Mouse (Mus musculus) common myeloid progenitor, adult 5-6 weeks (primary cell): ENCODE measurements around the gene Crebbp. TPM values are rescaled to one million over a fixed set of nuclear protein-coding genes. Genes with fewer than 3 reads are reported as not detected.

Source experiments
- ATAC-seq: replicated peaks from 2 replicates; pipeline ENCODE4 v1.8.0; 2016; ENCODE audit warnings: low read depth, mild to moderate bottlenecking, moderate TSS enrichment, inconsistent platforms; ENCODE audit not compliant: poor library complexity, severe bottlenecking
- total RNA-seq: library from RNA; stranded (forward); fragments of 200-1000, 187-1606 nt; gene quantifications from 2 replicates; pipeline ENCODE4 v1.2.3, GENCODE M21; 2017

Gene Crebbp
- total RNA-seq, 1 experiment from 2014 or later: 52.6 TPM

DNA sequence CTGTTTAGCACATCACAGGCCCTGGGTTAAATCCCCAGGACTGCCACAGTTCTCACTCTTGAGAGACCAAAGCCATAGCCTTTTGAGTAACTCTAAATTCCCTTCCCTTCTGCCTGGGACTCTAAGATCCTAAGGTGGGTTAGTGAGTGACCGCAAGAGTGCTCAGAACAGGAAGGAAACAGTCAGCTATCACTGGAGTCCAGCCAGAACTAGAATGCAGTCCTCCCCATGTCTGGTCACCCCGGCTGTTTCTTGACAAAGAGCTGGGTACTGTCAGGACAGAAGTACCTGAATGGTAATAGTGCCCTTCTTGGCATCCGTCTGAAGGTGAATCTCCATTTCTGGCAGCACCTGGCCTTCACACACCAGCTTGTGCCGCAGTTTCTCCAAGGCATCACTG is 148.9 kb downstream of the Crebbp start:
- no peak for ATAC-seq

DNA sequence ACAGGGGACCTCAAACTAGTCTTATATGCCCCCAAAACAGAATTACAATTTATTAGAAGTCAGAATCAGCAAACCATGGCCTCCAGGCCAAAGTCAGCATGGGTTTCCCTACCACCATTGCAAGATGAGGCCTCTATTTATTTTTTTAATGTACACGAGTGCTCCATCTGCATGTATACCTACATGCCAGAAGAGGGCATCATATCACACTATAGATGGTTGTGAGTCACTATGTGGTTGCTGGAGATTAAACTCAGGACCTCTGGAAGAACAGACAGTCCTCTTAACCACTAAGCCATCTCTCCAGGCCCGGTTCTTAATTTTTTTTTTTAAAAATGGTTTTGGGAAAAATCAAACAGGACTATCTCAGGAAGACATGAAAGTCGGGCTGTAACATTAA is 160.0 kb downstream of the Crebbp start:
- no peak for ATAC-seq

DNA sequence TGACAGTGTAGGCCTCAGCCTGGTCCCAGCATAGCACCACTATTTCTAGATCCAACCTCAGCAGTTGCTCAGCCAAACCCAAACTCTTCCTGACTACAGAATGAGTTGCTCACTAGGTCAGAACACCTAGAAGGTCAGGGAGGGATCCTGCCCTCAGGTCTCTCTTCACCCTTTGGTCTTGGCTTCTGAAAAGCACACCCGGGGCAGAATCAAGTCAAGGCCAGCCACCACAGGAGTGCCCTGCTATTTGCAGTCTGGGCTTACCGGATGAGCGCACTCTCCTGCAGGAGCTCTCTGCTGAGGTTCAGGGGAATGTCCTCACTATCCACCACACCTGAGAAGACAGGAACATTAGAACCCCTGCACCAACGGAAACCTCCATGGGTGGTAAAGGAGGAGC is 161.2 kb downstream of the Crebbp start:
- no peak for ATAC-seq

DNA sequence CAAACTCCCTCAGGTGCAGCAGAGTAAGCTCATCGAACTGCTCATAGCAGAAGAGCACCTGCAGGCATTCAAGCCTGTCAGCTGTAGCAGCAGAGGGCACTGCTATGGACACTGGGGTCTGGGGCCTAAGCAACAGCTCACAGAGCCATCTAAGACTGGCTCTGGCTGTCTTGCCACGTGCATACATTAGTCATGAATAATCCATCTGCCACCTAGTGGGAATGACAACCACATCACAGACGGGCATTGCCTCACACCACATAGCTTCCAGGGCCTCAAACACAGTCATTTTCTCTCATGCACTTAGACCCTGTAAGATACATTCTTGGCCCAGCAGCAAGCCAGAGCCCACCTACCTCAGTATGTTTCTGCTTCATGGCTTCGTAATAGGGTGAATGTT is 168.3 kb downstream of the Crebbp start:
- ATAC-seq: no peak

DNA sequence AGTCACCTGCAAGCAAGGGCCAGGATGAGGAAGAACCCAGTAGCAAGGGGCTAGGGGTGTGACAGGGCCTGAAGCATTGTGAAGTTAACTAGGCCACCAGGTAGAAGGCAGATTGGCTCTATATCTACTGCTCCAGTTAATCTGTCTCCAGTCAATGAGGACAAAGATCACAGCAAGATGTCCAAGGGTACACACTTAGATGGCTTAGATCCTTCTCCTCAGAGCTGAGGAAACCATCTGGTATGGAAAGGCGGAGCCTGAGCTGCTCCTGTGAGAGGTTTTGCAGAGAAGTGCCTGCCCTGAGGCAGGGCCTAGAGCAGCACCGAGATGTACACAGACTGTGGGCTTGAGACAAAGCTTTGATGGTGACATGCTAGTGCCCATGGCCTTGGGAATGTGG is 169.7 kb downstream of the Crebbp start:
- ATAC-seq: no peak

DNA sequence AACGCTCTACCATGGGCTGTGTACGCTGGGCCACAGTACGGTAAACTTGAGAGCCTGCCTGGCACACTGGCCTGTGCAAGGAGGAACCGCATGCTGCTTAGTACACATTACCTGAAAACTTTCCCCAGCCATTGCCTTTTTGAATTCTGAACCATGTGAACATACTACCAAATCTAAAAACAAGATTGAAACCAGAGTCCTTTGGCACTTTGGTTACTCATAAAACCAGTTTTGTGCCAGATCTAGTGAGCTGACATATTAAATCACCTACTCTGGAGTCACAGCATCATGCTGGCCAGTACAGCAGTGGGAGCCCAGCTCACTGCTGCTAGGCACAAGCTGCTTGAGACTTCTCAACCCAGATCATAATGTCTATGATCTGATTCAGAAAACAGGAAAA is 172.2 kb downstream of the Crebbp start:
- ATAC-seq: no peak

DNA sequence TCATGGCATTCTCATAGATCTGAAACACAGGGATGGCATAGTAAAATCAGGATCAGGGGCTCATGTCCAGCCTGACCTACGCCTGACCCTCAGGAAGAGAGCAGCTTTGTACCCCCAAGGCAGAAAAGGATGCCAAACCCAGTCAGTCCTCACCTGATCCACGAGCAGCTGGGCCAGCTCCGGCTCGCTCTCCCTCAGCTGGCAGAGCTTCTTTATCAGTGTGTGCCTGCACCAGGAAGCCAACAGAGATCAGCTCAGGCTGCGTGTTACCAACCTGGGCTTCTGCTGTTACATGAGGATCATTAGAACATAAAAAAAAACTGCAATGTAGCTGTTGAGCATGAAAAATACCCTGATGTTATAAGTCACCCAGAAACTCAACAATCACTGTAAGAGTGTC is 173.6 kb downstream of the Crebbp start:
- ATAC-seq: no peak

DNA sequence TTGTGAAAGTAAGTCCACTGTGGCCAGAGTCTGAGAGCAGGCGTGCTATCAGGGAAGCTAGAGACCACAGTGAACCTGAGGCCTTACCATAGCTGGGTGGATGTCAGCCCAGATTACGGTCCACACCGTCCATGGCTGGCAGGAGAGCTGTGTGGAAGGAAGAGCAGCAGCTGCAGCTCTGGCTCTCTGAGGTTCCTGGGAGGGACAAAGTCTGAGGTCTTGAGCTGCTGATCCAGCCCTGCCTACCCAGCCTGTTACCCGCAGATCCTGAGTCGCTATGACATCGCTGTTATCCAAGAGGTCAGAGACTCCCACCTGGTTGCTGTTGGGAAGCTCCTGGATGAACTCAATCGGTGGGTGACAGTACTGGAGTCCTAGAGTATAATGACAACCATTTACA is 176.1 kb downstream of the Crebbp start:
- ATAC-seq: no peak

DNA sequence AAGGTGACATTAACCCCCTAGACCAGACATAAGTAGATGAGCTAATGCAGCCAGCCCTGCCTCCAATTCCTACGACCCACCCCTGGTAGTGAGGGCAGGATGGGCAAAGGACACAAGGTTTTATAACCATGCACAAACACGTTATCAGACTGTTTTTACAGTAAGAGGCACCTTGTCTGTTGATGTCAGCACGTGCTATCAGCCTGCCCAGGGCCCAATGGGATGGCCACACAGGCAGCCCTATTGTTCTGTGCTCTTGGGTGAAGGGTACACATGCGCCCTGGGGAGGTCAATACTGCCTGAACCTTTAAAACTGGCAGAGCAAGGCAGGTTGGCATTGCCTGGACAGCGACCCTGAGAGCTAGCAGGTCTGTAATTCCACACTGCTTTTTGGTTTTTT is 177.0 kb downstream of the Crebbp start, which contains the start of gene Dnase1:
TSS of gene Dnase1 (plus strand) at position 136 of the 400 bp plus-strand sequence.
- ATAC-seq: no peak

DNA sequence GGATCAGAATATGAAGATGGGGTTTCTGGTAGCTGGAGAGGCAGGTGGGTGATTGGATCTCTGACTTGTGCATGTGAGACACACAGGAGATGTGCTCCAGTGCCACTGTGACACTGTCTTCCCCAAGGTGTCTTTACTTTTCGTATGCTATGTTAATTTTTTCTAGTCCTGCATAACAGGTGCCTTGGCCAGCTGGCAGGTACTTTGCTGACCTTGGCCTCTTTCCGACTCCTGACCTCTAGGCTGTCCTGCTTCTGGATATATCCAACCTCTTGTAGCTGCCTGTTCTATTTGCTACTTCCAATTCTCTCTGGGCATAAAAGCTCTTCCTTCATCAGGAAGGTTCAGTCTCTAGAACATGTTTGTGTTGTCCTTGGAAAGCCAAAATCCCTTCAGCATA is 178.2 kb downstream of the Crebbp start:
- no peak for ATAC-seq

DNA sequence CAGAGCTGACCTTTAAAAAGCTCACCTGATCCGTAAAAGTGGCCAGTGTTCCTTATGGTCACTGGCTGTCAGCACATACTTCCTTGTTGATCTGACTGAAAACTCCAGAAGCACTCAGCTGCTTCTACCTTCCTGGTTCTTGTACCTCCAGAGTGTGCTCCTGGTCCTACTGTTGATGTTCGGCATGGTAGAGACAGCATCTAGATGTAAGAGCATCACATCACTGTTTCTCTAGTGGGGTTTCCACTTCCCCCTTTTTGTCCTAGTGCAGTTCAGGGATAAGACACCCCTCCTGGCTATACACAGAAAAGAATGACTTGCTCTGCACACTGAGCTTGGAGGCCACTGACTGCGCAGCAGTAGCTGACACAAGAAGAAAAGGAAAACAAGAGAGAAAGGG is 179.3 kb downstream of the Crebbp start:
- peak; percentile 24 for ATAC-seq

DNA sequence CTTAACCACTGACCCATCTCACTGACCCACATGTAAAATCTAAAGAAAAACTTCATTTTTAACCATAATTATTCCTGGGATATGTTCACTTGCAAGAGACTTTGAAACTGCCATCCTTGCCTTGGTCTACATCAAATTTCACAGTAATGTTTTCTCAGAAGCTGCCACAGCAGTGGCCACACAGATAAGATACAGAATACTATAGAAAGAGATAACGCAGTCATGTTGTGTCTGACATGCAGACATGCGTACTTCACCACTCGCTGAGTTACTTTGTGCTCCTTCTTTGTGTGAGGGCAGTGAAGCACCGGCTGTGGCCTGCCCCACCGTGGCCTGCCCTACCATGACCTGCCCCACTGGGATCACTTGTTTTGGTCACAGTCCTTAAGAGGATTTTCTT is 179.8 kb downstream of the Crebbp start:
- 0 out of 2 replicates have a peak, but pooled peaks have one; percentile 4 for ATAC-seq

DNA sequence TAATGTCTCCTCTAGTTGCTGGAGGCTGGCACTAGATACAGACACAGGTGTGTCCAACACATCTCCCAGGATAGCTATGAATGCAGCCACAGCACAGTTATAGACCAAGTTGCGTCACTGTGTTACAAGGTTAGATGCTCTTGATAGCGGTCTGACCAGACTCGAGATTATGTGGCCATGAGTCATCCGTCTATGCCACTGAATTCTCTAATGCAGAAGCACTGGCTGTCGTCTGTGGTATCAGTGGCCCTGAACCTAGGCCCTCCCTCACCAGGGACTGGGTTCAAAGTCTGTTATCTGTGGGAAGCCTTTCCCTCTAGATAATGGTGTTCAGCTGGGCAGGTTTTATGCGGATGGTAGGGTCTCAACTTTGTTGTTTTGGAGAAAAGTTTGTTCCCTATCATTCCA is 181.5 kb downstream of the Crebbp start:
- peak; percentile 57 for ATAC-seq

DNA sequence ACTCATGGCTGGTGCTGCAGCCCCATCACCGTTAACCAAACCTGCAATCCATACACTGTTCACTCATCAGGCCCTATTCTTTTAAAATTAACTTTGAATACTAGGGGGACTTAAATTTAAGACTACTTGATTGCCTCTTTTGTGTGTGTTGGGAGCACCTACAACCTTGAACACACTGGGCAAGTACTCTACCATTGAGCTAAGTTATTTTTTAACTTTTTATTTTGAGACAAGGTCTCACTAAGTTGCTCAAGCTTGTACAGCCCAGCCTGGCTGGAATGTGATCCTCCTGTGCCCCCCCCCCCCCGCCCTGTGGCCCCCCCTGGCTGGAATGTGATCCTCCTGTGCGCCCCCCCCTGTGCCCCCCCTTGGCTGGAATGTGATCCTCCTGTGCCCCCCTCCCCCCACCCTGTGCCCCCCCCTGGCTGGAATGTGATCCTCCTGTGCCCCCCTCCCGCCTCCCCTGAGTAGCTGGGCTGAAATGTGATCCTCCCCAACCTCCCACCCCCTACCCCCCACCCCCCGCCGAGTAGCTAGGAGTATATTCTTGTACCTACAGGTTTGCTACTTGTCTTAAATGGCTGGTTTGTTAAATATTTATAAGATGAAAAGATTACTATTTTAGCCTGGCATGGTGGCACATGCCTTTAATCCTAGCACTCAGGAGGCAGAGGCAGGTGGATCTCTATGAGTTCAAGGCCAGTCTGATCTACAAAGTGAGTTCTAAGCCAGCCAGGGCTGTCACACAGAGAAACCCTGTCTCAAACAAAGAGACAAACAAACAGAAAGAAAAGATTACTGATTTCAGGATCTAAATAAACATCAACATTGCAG is 182.1 kb downstream of the Crebbp start:
- no peak for ATAC-seq

Other genes with a start within 250 kb of the Crebbp start
- gene Nlrc3, start 237.4 kb downstream of the Crebbp start, total RNA-seq: 4.5 and 5.7 TPM in 2 replicates
- gene Slx4, start 210.2 kb downstream of the Crebbp start, total RNA-seq: 23.5 and 33.1 TPM in 2 replicates
- gene Dnase1, start 177.1 kb downstream of the Crebbp start, total RNA-seq: 0.32 TPM in 1 of 2 replicates, not detected in the other
- 154 and 169 TPM in 2 replicates for gene Trap1, start 136.2 kb downstream of the Crebbp start, total RNA-seq
- gene Adcy9, start 206.5 kb upstream of the Crebbp start, total RNA-seq: 7.0 and 11.6 TPM in 2 replicates